Mouse (Mus musculus) liver, postnatal 0 days (tissue): ENCODE results near the gene Galnt18.

Experiments
- CTCF ChIP-seq: sonication (generic); IDR thresholded peaks from 2 replicates; pipeline ENCODE4 v1.5.1; 2016; ENCODE audit warnings: antibody characterized with exemption, low read depth
- EP300 ChIP-seq: IDR thresholded peaks from 2 replicates; pipeline ENCODE4 v1.6.1; 2016; ENCODE audit warnings: antibody characterized with exemption, low read depth, mild to moderate bottlenecking

GRCm38 (mm10) chr7:111799021-111799420 lies 19.2 kb upstream of the Galnt18 start:
- TF ChIP-seq EP300 (no peak), CTCF (no peak)
